Mouse (Mus musculus) liver, embryonic 14.5 days (tissue): ENCODE measurements around the gene Rab12. TPM values are rescaled to one million over a fixed set of nuclear protein-coding genes. Genes with fewer than 3 reads are reported as not detected.

Source experiments
- ATAC-seq: fragments of 200-750 bp; cut with Nextera tagmentation; 2 replicates; pipeline ENCODE4 v1.8.0; 2017; ENCODE audit warnings: moderate number of reproducible peaks, mild to moderate bottlenecking, moderate library complexity; ENCODE audit not compliant: insufficient read depth
- DNase-seq, 3 experiments: peaks; one replicate each; pipeline ENCODE4 v3.0.0-alpha.2; 2012 to 2013; ENCODE audit warnings: low read depth in 3 of 3, low spot score in 3 of 3
- H3K27ac ChIP-seq: fragments of 300-500 bp; sonication (generic); 2 replicates; pipeline ENCODE4 v1.5.1; 2014; ENCODE audit warnings: moderate library complexity, mild to moderate bottlenecking, control low read depth, inconsistent platforms
- H3K27me3 ChIP-seq: fragments of 300-500 bp; sonication (generic); 2 replicates; pipeline ENCODE4 v1.6.1; 2014; ENCODE audit warnings: mild to moderate bottlenecking, low read length, moderate library complexity; ENCODE audit not compliant: control insufficient read depth, insufficient read depth
- H3K36me3 ChIP-seq: fragments of 300-500 bp; sonication (generic); replicated peaks from 2 replicates; pipeline ENCODE4 v1.6.1; 2014; ENCODE audit warnings: low read depth; ENCODE audit not compliant: control insufficient read depth, insufficient read depth
- H3K4me1 ChIP-seq, 2 experiments: fragments of 200-500 bp in 1 of 2; fragments of 300-500 bp in 1 of 2; sonication (generic) in 1 of 2; replicated peaks; 2 replicates each; pipeline ENCODE4 v1.6.1; 2012 to 2014; ENCODE audit warnings: antibody characterized with exemption in 1 of 2, inconsistent platforms in 1 of 2, low read length in 1 of 2; ENCODE audit not compliant: control insufficient read depth in 2 of 2, insufficient read depth in 2 of 2
- H3K4me2 ChIP-seq: fragments of 300-500 bp; sonication (generic); 2 replicates; pipeline ENCODE4 v1.6.1; 2014; ENCODE audit warnings: low read depth, mild to moderate bottlenecking, control low read depth, moderate library complexity
- H3K4me3 ChIP-seq, 2 experiments: fragments of 200-500 bp in 1 of 2; fragments of 300-500 bp in 1 of 2; sonication (generic) in 1 of 2; 2 replicates each; pipeline ENCODE4 v1.5.1; 2012 to 2014; ENCODE audit warnings: low read depth in 2 of 2, low read length in 2 of 2, mild to moderate bottlenecking in 2 of 2, control low read depth in 1 of 2, inconsistent platforms in 1 of 2, moderate library complexity in 1 of 2; ENCODE audit not compliant: insufficient read depth in 1 of 2
- H3K9ac ChIP-seq: fragments of 300-500 bp; sonication (generic); replicated peaks from 2 replicates; pipeline ENCODE4 v1.6.1; 2014; ENCODE audit warnings: mild to moderate bottlenecking, control low read depth, moderate library complexity
- H3K9me3 ChIP-seq: fragments of 300-500 bp; sonication (generic); 2 replicates; pipeline ENCODE4 v1.6.1; 2016; ENCODE audit warnings: low read length, mixed read lengths; ENCODE audit not compliant: control insufficient read depth
- CTCF ChIP-seq: IDR thresholded peaks from 2 replicates; pipeline ENCODE4 v1.5.1; 2016; ENCODE audit warnings: antibody characterized with exemption, low read depth, control low read depth
- EP300 ChIP-seq: IDR thresholded peaks from 2 replicates; pipeline ENCODE4 v1.6.1; 2016; ENCODE audit warnings: antibody characterized with exemption, low read depth
- WGBS: fragments of 180-500 bp; shearing (Covaris S2); extraction: QIAGEN DNeasy Blood & Tissue Kit; methylation state at CpG from one replicate; pipeline ENCODE4 v1.1.7; 2014; ENCODE audit not compliant: insufficient replicate concordance; 5-methylcytosine and 5-hydroxymethylcytosine counted together
- polyA plus RNA-seq, 2 experiments: library from polyadenylated mRNA; depleted of rRNA in 1 of 2; stranded (reverse) in 1 of 2; unstranded in 1 of 2; fragments of >200 nt; fragmentation: Nextera tagmentation in 1 of 2; extraction: Ambion mirVana in 1 of 2; gene quantifications; 2 replicates each; pipeline versions ENCODE4 v1.2.1 to v1.2.3; 2012 to 2014

The Rab12 gene
- polyA plus RNA-seq, 2 experiments, result 5.4 to 8.4 TPM

GRCm38 (mm10) chr17:66484965-66485364 lies 34.6 kb downstream of the Rab12 start:
- no peaks in the 10 kb centered on the region for H3K9me3 ChIP-seq
- no peaks in the 10 kb centered on the region for H3K36me3 ChIP-seq
- H3K4me3 ChIP-seq, result no peak overlapping the region
- no peak overlapping the region for H3K9ac ChIP-seq
- DNase-seq (no peak), ATAC-seq (no peak)
- no peak overlapping the region for H3K4me2 ChIP-seq
- peaks cover 5 to 10% of the 10 kb centered on the region in 2 experiments for H3K4me1 ChIP-seq
- no peak overlapping the region for H3K27ac ChIP-seq
- TF ChIP-seq CTCF (no peak), EP300 (no peak)
- 39% methylated on average over 2 of the region's 2 CpGs for WGBS
- H3K27me3 ChIP-seq, result no peaks in the 10 kb centered on the region; the same call in 1 of the 2 replicates

GRCm38 (mm10) chr17:66483651-66484454 lies 35.7 kb downstream of the Rab12 start:
- Histone ChIP-seq H3K36me3 (no peaks in the 10 kb centered on the region), H3K27ac (no peak overlapping the region), H3K9ac (no peak overlapping the region), H3K9me3 (no peaks in the 10 kb centered on the region), H3K27me3 (no peaks in the 10 kb centered on the region; the same call in 1 of the 2 replicates), H3K4me1 (peaks cover 8 to 13% of the 10 kb centered on the region in 2 experiments), H3K4me2 (no peak overlapping the region), H3K4me3 (no peak overlapping the region)
- DNase-seq (no peak), ATAC-seq (no peak)
- no peak for TF ChIP-seq CTCF
- TF ChIP-seq EP300, result no peak
- 66% methylated on average over 9 of the region's 9 CpGs for WGBS

- Histone ChIP-seq H3K9ac (no peak overlapping the region), H3K27ac (no peak overlapping the region), H3K4me1 (peaks cover 8 to 13% of the 10 kb centered on the region in 2 experiments), H3K27me3 (no peaks in the 10 kb centered on the region; the same call in 1 of the 2 replicates), H3K4me3 (no peak overlapping the region), H3K9me3 (no peaks in the 10 kb centered on the region), H3K4me2 (no peak overlapping the region), H3K36me3 (no peaks in the 10 kb centered on the region)
- no peak for ATAC-seq
- no peak for DNase-seq
- WGBS, result 75% methylated on average over 4 of the region's 5 CpGs
- TF ChIP-seq CTCF (no peak), EP300 (no peak)
Observed at GRCm38 (mm10) chr17:66481295-66481694, 38.2 kb downstream of the Rab12 start.

- Histone ChIP-seq H3K4me1 (peaks cover 8 to 13% of the 10 kb centered on the region in 2 experiments), H3K9ac (no peak overlapping the region), H3K36me3 (no peaks in the 10 kb centered on the region), H3K4me3 (peak overlapping the region; percentile 21 to 44; a peak in 2 of 4 replicates), H3K27me3 (no peaks in the 10 kb centered on the region; the same call in 1 of the 2 replicates), H3K27ac (no peak overlapping the region), H3K4me2 (peak overlapping the region; percentile 76), H3K9me3 (no peaks in the 10 kb centered on the region)
- ATAC-seq (no peak), DNase-seq (no peak)
- no peak for TF ChIP-seq CTCF
- no peak for TF ChIP-seq EP300
- WGBS, result 34% methylated on average over 17 of the region's 17 CpGs
Observed at GRCm38 (mm10) chr17:66480491-66481278, 38.8 kb downstream of the Rab12 start.
